Mouse (Mus musculus): ENCODE measurements around the gene Snx5. TPM values are rescaled to one million over a fixed set of nuclear protein-coding genes. Genes with fewer than 3 reads are reported as not detected.

The Snx5 gene
- polyA plus RNA-seq, 1 experiment from 2014 or later, result 103 TPM

- Histone ChIP-seq H3K9me3 (ENCODE audit: control insufficient read depth, low read length) (no peaks in the 10 kb centered on the region), H3K27ac (ENCODE audit: low read length) (no peak overlapping the region), H3K4me2 (ENCODE audit: low read depth, low read length) (no peak overlapping the region), H3K4me3 (ENCODE audit: low read length) (no peak overlapping the region), H3K4me1 (replicated peaks; ENCODE audit: control insufficient read depth, insufficient read depth, low read length) (no peaks in the 10 kb centered on the region), H3K36me3 (ENCODE audit: control insufficient read depth, insufficient read depth, low read length) (no peaks in the 10 kb centered on the region), H3K9ac (ENCODE audit: low read length) (no peak overlapping the region), H3K27me3 (ENCODE audit: control insufficient read depth, insufficient read depth, low read depth, low read length) (no peaks in the 10 kb centered on the region)
- WGBS, result 55% methylated on average over 9 of the region's 9 CpGs
- no peak for ATAC-seq (ENCODE audit: low read depth)
These were observed 55.1 kb downstream of the Snx5 start for GRCm38 (mm10) chr2:144215601-144216000.

DNA sequence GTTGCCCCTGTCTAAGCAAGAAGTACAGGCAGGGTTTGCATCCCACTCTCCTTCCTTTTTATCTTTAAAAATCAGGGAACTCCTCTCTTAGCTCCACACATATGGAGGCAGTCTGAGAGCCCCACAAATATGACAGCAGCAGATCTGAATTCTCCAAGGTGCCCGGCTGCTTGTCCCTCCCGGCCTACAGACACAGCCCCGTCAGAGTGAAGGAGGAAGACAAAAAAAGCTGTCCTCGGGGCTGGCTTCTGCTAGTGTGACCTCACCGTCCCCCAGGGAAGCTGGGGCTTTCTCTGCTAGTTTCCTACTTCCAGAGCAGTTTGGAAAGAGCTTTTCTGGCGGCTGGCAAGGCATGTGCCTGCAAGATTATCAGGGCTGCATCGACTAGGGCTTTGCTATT is 55.5 kb downstream of the Snx5 start:
- H3K4me2 ChIP-seq (ENCODE audit: low read depth, low read length), result no peak overlapping the region
- no peaks in the 10 kb centered on the region for H3K9me3 ChIP-seq (ENCODE audit: control insufficient read depth, low read length)
- H3K9ac ChIP-seq (ENCODE audit: low read length), result no peak overlapping the region
- H3K4me3 ChIP-seq (ENCODE audit: low read length), result no peak overlapping the region
- H3K36me3 ChIP-seq (ENCODE audit: control insufficient read depth, insufficient read depth, low read length), result no peaks in the 10 kb centered on the region
- WGBS, result 13% methylated on average over 7 of the region's 7 CpGs
- no peak overlapping the region for H3K27ac ChIP-seq (ENCODE audit: low read length)
- ATAC-seq (ENCODE audit: low read depth), result no peak
- no peaks in the 10 kb centered on the region for H3K4me1 ChIP-seq (replicated peaks; ENCODE audit: control insufficient read depth, insufficient read depth, low read length)
- H3K27me3 ChIP-seq (ENCODE audit: control insufficient read depth, insufficient read depth, low read depth, low read length), result no peaks in the 10 kb centered on the region

DNA sequence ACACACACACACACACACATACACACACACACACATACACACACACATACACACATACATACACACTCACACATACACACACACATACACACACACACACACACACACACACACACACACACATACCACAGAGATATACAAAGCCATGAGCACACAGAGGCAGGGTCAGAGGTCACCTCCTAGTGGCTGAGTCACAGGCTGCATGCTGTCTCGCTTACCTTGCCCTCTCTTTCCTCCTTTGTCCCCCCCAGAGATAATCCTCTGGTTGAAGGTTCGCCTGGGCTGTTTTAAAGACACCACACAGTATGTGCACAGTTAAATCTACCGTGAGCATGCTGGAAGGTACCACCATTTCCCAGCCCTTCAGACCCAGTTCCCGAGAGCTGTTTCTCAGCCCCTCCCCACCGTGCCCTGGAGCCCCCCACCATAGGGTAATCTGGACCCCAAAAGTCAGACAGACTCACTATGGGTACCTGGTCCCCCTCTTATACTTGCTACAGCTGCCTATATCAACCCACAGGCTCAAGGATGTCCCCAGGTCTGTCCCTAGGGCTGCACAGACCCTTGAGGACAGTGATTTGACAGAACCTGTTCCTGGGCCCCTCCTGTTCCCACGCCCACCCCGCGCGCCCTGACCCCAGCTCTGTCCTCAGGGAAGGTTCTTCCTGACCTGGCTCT is 56.1 kb downstream of the Snx5 start:
- WGBS, result 77% methylated on average over 9 of the region's 9 CpGs
- no peaks in the 10 kb centered on the region for H3K4me1 ChIP-seq (replicated peaks; ENCODE audit: control insufficient read depth, insufficient read depth, low read length)
- no peak for ATAC-seq (ENCODE audit: low read depth)

DNA sequence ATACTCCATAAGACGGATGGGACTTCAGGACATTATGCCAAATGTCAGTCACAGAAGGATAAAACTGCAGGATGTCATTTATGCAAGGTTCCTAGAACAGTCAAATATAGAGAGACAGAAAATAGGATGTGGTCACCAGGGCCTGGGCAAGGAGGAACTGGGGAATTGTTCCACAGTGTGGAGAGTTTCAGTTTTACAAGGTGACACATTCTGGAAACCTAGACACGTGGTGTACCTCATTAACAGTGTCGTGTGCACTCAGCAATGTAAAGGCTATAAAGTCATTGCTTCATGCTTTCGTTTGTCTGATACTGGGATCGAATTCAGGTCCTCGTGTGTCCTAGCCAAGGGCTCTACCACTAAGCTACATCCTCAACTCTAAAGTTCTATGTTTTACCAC is 56.9 kb downstream of the Snx5 start:
- H3K27me3 ChIP-seq (ENCODE audit: control insufficient read depth, insufficient read depth, low read depth, low read length), result no peaks in the 10 kb centered on the region
- 84% methylated on average over 6 of the region's 6 CpGs for WGBS
- H3K9ac ChIP-seq (ENCODE audit: low read length), result no peak overlapping the region
- no peak overlapping the region for H3K4me2 ChIP-seq (ENCODE audit: low read depth, low read length)
- ATAC-seq (ENCODE audit: low read depth), result no peak
- no peaks in the 10 kb centered on the region for H3K9me3 ChIP-seq (ENCODE audit: control insufficient read depth, low read length)
- no peak overlapping the region for H3K27ac ChIP-seq (ENCODE audit: low read length)
- H3K4me1 ChIP-seq (replicated peaks; ENCODE audit: control insufficient read depth, insufficient read depth, low read length), result no peaks in the 10 kb centered on the region
- no peaks in the 10 kb centered on the region for H3K36me3 ChIP-seq (ENCODE audit: control insufficient read depth, insufficient read depth, low read length)
- H3K4me3 ChIP-seq (ENCODE audit: low read length), result no peak overlapping the region

More for the DNA sequence above, 56.1 kb downstream of the Snx5 start:
- H3K4me2 ChIP-seq (ENCODE audit: low read depth, low read length), result no peak overlapping the region
- H3K27me3 ChIP-seq (ENCODE audit: control insufficient read depth, insufficient read depth, low read depth, low read length), result no peaks in the 10 kb centered on the region
- H3K9me3 ChIP-seq (ENCODE audit: control insufficient read depth, low read length), result no peaks in the 10 kb centered on the region
- no peak overlapping the region for H3K9ac ChIP-seq (ENCODE audit: low read length)
- H3K27ac ChIP-seq (ENCODE audit: low read length), result no peak overlapping the region
- no peaks in the 10 kb centered on the region for H3K36me3 ChIP-seq (ENCODE audit: control insufficient read depth, insufficient read depth, low read length)
- H3K4me3 ChIP-seq (ENCODE audit: low read length), result no peak overlapping the region

GRCm38 (mm10) chr2:144209425-144209824 is 61.3 kb downstream of the Snx5 start:
- Histone ChIP-seq H3K4me1 (replicated peaks; ENCODE audit: control insufficient read depth, insufficient read depth, low read length) (no peaks in the 10 kb centered on the region), H3K4me2 (ENCODE audit: low read depth, low read length) (no peak overlapping the region), H3K9me3 (ENCODE audit: control insufficient read depth, low read length) (no peaks in the 10 kb centered on the region), H3K27me3 (ENCODE audit: control insufficient read depth, insufficient read depth, low read depth, low read length) (no peaks in the 10 kb centered on the region), H3K27ac (ENCODE audit: low read length) (no peak overlapping the region), H3K4me3 (ENCODE audit: low read length) (no peak overlapping the region), H3K36me3 (ENCODE audit: control insufficient read depth, insufficient read depth, low read length) (no peaks in the 10 kb centered on the region), H3K9ac (ENCODE audit: low read length) (no peak overlapping the region)
- ATAC-seq (ENCODE audit: low read depth), result peak; percentile 69
- WGBS, result 36% methylated on average over 3 of the region's 3 CpGs

DNA sequence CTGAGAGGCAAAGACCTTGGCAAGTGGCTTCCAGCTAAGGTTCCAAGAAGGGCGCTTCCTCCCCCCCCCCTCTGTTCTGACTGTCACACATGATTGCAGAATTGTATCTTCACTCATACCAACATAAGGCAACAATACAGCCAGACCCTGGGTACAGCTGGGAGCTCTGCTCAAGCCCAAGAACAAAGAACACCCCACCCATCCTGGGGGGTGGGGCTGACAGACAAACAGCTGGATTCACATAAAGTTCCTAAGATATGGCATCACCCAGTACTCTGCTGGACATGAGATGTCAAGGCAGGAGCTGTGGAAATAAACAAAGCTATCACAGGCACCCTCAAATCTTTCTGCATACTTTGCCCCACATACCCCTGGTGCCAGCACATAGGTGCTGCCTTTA is 63.3 kb downstream of the Snx5 start:
- WGBS, result 82% methylated on average over 1 of the region's 1 CpGs
- ATAC-seq (ENCODE audit: low read depth), result no peak
- Histone ChIP-seq H3K4me2 (ENCODE audit: low read depth, low read length) (no peak overlapping the region), H3K36me3 (ENCODE audit: control insufficient read depth, insufficient read depth, low read length) (no peaks in the 10 kb centered on the region), H3K27ac (ENCODE audit: low read length) (no peak overlapping the region), H3K4me1 (replicated peaks; ENCODE audit: control insufficient read depth, insufficient read depth, low read length) (no peaks in the 10 kb centered on the region), H3K4me3 (ENCODE audit: low read length) (no peak overlapping the region), H3K27me3 (ENCODE audit: control insufficient read depth, insufficient read depth, low read depth, low read length) (no peaks in the 10 kb centered on the region), H3K9ac (ENCODE audit: low read length) (no peak overlapping the region), H3K9me3 (ENCODE audit: control insufficient read depth, low read length) (no peaks in the 10 kb centered on the region)

GRCm38 (mm10) chr2:144203001-144203400 is 67.7 kb downstream of the Snx5 start:
- WGBS, result 76% methylated on average over 5 of the region's 5 CpGs
- H3K27ac ChIP-seq (ENCODE audit: low read length), result no peak overlapping the region
- H3K27me3 ChIP-seq (ENCODE audit: control insufficient read depth, insufficient read depth, low read depth, low read length), result no peaks in the 10 kb centered on the region
- no peaks in the 10 kb centered on the region for H3K36me3 ChIP-seq (ENCODE audit: control insufficient read depth, insufficient read depth, low read length)
- H3K9me3 ChIP-seq (ENCODE audit: control insufficient read depth, low read length), result no peaks in the 10 kb centered on the region
- H3K4me2 ChIP-seq (ENCODE audit: low read depth, low read length), result no peak overlapping the region
- ATAC-seq (ENCODE audit: low read depth), result no peak
- H3K9ac ChIP-seq (ENCODE audit: low read length), result no peak overlapping the region
- peaks cover 5% of the 10 kb centered on the region; the same call in 1 of the 2 replicates for H3K4me1 ChIP-seq (replicated peaks; ENCODE audit: control insufficient read depth, insufficient read depth, low read length)
- no peak overlapping the region for H3K4me3 ChIP-seq (ENCODE audit: low read length)

GRCm38 (mm10) chr2:144202567-144202966 is 68.1 kb downstream of the Snx5 start:
- Histone ChIP-seq H3K9me3 (ENCODE audit: control insufficient read depth, low read length) (no peaks in the 10 kb centered on the region), H3K36me3 (ENCODE audit: control insufficient read depth, insufficient read depth, low read length) (no peaks in the 10 kb centered on the region), H3K4me3 (ENCODE audit: low read length) (no peak overlapping the region), H3K9ac (ENCODE audit: low read length) (no peak overlapping the region), H3K27me3 (ENCODE audit: control insufficient read depth, insufficient read depth, low read depth, low read length) (no peaks in the 10 kb centered on the region), H3K4me1 (replicated peaks; ENCODE audit: control insufficient read depth, insufficient read depth, low read length) (peaks cover 5% of the 10 kb centered on the region; the same call in 1 of the 2 replicates), H3K4me2 (ENCODE audit: low read depth, low read length) (no peak overlapping the region), H3K27ac (ENCODE audit: low read length) (no peak overlapping the region)
- WGBS, result 74% methylated on average over 3 of the region's 3 CpGs
- no peak for ATAC-seq (ENCODE audit: low read depth)

GRCm38 (mm10) chr2:144202151-144202550 is 68.6 kb downstream of the Snx5 start:
- Histone ChIP-seq H3K4me2 (ENCODE audit: low read depth, low read length) (no peak overlapping the region), H3K36me3 (ENCODE audit: control insufficient read depth, insufficient read depth, low read length) (no peaks in the 10 kb centered on the region), H3K27ac (ENCODE audit: low read length) (no peak overlapping the region), H3K9ac (ENCODE audit: low read length) (no peak overlapping the region), H3K27me3 (ENCODE audit: control insufficient read depth, insufficient read depth, low read depth, low read length) (no peaks in the 10 kb centered on the region), H3K9me3 (ENCODE audit: control insufficient read depth, low read length) (no peaks in the 10 kb centered on the region), H3K4me1 (replicated peaks; ENCODE audit: control insufficient read depth, insufficient read depth, low read length) (peaks cover 5% of the 10 kb centered on the region; the same call in 1 of the 2 replicates), H3K4me3 (ENCODE audit: low read length) (no peak overlapping the region)
- WGBS, result 54% methylated on average over 4 of the region's 4 CpGs
- no peak for ATAC-seq (ENCODE audit: low read depth)

Measured in lung, embryonic 16.5 days (tissue).